Mouse (Mus musculus) embryonic facial prominence, embryonic 13.5 days (tissue): Measurements from ENCODE around the gene Xrcc1. TPM values are rescaled to one million over a fixed set of nuclear protein-coding genes. Genes with fewer than 3 reads are reported as not detected.

Source experiments
- polyA plus RNA-seq: library from polyadenylated mRNA; unstranded; fragments of >200 nt; fragmentation: Nextera tagmentation; extraction: Ambion mirVana; gene quantifications from 2 replicates; pipeline ENCODE4 v1.2.1, GENCODE M21; 2015

Gene Xrcc1
- polyA plus RNA-seq, 1 experiment from 2014 or later, result 127 TPM

Other genes with a start within 250 kb of the Xrcc1 start
- 53.8 and 58.5 TPM in 2 replicates for gene Zfp61, start 245.1 kb upstream of the Xrcc1 start, polyA plus RNA-seq
- 14.3 and 18.8 TPM in 2 replicates for gene Zfp94, start 229.6 kb upstream of the Xrcc1 start, polyA plus RNA-seq
- gene Tescl, start 212.4 kb upstream of the Xrcc1 start, polyA plus RNA-seq, result 0.25 TPM in 1 of 2 replicates, not detected in the other
- gene Lypd5, start 197.1 kb upstream of the Xrcc1 start, polyA plus RNA-seq, result 0.45 and 0.91 TPM in 2 replicates
- gene Kcnn4, start 176.0 kb upstream of the Xrcc1 start, polyA plus RNA-seq, result 1.9 and 2.1 TPM in 2 replicates
- 21.6 and 27.0 TPM in 2 replicates for gene Smg9, start 146.7 kb upstream of the Xrcc1 start, polyA plus RNA-seq
- not detected in 2 replicates for gene Irgc1, start 94.0 kb upstream of the Xrcc1 start, polyA plus RNA-seq
- gene Plaur, start 83.8 kb upstream of the Xrcc1 start, polyA plus RNA-seq, result 2.6 and 3.8 TPM in 2 replicates
- gene Cadm4, start 64.3 kb upstream of the Xrcc1 start, polyA plus RNA-seq, result 6.7 and 7.9 TPM in 2 replicates
- gene Zfp428, start 39.3 kb upstream of the Xrcc1 start, polyA plus RNA-seq, result 95.8 and 96.3 TPM in 2 replicates
- 0.53 and 0.89 TPM in 2 replicates for gene AC161166.1, start 33.8 kb upstream of the Xrcc1 start, polyA plus RNA-seq
- 9.6 and 10.2 TPM in 2 replicates for gene Irgq, start 15.6 kb upstream of the Xrcc1 start, polyA plus RNA-seq
- 0.42 TPM in 1 of 2 replicates, not detected in the other for gene Pinlyp, start 171 bp upstream of the Xrcc1 start, polyA plus RNA-seq
- 24.0 and 26.0 TPM in 2 replicates for gene Ethe1, start 41.3 kb downstream of the Xrcc1 start, polyA plus RNA-seq
- gene Zfp575, start 41.4 kb downstream of the Xrcc1 start, polyA plus RNA-seq, result 7.0 and 7.3 TPM in 2 replicates
- gene Phldb3, start 64.5 kb downstream of the Xrcc1 start, polyA plus RNA-seq, result 0.37 and 0.65 TPM in 2 replicates
- 13.7 and 16.0 TPM in 2 replicates for gene Lypd3, start 90.3 kb downstream of the Xrcc1 start, polyA plus RNA-seq
- gene Tex101, start 130.4 kb downstream of the Xrcc1 start, polyA plus RNA-seq, result not detected in 2 replicates
- not detected in 2 replicates for gene BC049730, start 163.0 kb downstream of the Xrcc1 start, polyA plus RNA-seq
- gene Gm4763, start 180.6 kb downstream of the Xrcc1 start, polyA plus RNA-seq, result not detected in 2 replicates
- gene Cd177, start 214.0 kb downstream of the Xrcc1 start, polyA plus RNA-seq, result 0.35 and 0.77 TPM in 2 replicates
- 0.56 and 0.74 TPM in 2 replicates for gene Ceacam10, start 230.9 kb downstream of the Xrcc1 start, polyA plus RNA-seq